Mouse (Mus musculus): ENCODE data around the gene Fpgs. TPM values are rescaled to one million over a fixed set of nuclear protein-coding genes. Genes with fewer than 3 reads are reported as not detected.

The Fpgs gene
- total RNA-seq, 4 experiments from 2014 or later: 5.5 to 6.0 (median 5.8) TPM

GRCm38 (mm10) chr2:32700966-32701743 lies 2.8 kb downstream of the Fpgs start:
- no peak for DNase-seq (ENCODE audit: low spot score)

DNA sequence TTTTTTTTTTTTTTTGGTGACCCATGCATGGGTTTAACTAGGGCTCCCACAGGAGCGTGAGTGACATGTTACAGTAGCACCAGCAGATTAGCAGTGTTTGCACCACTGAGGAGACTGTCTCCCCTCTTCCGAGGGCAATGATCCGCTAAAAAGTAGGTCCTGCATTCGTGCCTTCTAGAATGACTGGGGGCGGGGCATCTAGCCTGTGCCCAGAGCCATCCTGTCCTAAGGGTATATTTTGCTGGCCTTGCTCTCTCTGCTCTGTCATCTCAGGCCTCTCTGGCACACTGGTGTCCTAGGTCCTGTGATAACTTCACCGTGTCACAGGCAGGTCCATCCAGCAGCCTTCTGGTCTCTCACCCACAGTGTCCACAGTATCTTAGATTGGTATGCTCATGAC lies 4.3 kb downstream of the Fpgs start:
- DNase-seq (ENCODE audit: low spot score): no peak

GRCm38 (mm10) chr2:32694691-32695090 lies 9.3 kb downstream of the Fpgs start:
- DNase-seq (ENCODE audit: low spot score): no peak

DNA sequence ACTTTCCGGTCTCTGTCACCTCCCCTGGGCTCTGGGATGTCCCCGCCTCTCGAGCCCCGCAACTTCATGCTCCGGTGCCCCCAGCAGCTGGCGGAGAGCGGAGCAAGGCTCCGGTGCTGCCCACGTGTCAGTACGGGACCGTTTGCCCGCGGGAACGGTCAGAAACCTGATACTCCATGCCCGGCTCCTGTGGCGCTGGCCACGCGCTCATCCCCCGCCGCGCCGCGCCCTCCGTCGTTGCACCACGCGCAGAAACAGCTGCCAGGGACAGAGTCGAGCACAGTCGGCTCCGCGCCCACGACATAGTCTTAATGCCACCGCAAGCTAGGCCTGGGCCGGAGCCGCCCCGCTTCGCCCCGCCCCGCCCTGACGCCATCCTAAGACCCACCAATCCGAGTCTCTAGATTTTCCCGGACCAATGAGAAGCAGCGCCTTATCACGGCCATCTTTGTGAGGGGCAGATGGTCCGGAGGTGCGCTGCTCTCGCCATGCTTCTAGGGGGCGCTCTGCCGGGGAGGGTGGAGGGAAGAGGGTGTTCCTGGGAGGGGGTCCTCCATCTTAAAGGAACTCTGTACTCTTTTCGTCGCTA lies 10.0 kb downstream of the Fpgs start:
- DNase-seq (ENCODE audit: low spot score): peak; percentile 94

- DNase-seq (ENCODE audit: low spot score): no peak
Observed at GRCm38 (mm10) chr2:32693282-32693681, 10.7 kb downstream of the Fpgs start.

- no peak for DNase-seq (ENCODE audit: low spot score)
Observed at GRCm38 (mm10) chr2:32692496-32692895, 11.4 kb downstream of the Fpgs start.

DNA sequence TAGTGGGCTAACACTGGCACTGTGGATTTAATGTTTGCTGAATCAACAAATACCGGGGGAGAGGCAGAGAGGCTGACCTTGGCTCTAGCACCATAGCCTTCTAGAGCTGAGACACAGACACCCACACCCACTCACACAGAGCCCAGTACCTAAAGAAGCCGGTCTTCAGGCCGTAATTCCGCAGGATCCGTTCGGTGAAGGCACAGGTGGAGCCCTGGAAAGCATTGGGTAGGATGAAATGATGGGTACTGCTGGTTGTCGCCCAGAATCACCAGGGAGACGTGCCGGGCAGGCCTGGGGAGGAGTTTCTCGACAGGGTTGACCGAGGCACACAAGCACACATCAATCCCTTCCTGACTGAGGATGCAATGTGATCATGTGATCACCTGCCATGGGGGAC lies 12.9 kb downstream of the Fpgs start:
- no peak for DNase-seq (ENCODE audit: low spot score)

DNA sequence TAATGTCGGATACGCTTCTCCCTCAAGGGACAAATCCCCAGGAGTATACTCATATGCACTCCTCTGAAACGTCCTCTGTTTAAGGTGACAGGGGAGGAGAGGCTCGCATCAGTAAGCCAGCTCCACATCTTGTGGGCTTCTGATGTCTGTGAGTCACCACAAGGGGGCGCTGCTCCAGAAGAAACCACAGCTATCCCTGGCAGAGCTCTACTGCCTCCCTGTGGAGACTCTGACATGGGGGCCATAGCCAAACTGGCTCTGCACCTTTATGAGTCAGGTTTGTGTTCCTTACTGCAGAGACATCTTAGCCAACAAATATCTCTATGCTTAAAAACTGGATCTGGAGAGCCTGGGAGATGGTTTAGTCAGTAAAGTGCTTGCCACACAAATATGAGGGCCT lies 14.5 kb downstream of the Fpgs start:
- peak; percentile 87 for DNase-seq (ENCODE audit: low spot score)

- DNase-seq (ENCODE audit: low spot score): no peak
Observed at GRCm38 (mm10) chr2:32687562-32687961, 16.4 kb downstream of the Fpgs start.

GRCm38 (mm10) chr2:32686640-32687039 lies 17.3 kb downstream of the Fpgs start:
- DNase-seq (ENCODE audit: low spot score): no peak

DNA sequence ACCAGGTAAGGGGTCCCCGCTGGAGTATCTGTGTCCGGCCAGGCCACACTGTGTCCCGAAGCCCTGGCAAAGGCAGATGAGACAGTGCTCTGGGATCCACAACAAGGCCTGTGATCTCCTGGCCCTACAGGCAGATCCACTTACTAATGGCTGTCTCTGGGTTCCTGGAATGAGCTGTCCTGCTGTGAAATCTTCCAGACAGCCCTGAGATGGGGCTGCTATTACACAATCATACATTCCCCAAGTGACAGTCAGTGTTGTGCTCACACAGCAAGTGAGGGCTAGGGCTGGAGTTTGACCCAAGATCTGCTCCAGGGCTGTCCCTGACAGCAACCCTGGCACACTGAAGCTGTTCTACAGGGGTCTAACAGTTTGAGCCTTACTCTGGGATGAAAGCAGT lies 18.1 kb downstream of the Fpgs start:
- DNase-seq (ENCODE audit: low spot score): no peak

DNA sequence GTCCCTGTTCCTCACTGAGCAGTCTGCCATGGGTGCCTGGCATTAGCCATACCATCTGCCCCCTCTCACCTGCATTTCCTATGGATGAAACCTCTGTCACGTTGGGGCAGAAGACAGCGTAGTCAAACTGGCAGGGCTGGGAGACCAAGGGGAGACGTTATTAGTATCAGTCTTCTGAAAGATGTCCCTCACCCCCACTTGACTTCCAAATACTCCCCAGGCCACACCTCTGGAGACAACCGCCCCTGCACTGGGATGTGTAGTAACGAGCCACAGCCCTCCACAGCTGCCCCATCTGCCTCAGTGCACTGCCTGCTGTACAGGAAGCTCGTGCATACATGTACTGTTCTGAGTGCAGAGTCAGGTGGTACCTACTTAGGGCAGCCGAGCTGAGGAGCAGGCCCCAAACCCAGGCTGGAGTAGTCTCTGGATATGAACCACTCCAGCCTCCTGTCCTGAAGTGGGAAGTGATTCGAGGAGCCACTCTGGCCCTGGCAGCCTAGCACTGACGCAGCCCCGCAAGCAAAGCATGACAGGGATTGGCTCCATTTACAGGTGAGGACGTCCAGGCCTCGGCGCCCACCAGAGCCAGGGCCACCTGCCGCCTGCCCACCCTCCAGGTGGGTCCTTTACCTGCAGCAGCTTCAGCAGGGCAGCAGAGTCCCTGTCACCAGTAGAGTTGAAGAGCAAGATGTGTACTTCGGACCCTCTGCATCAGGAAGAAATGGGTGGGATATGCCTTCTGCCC lies 19.1 kb downstream of the Fpgs start:
- no peak for DNase-seq (ENCODE audit: low spot score)

- DNase-seq (ENCODE audit: low spot score): no peak
Observed at GRCm38 (mm10) chr2:32683701-32684100, 20.2 kb downstream of the Fpgs start.

DNA sequence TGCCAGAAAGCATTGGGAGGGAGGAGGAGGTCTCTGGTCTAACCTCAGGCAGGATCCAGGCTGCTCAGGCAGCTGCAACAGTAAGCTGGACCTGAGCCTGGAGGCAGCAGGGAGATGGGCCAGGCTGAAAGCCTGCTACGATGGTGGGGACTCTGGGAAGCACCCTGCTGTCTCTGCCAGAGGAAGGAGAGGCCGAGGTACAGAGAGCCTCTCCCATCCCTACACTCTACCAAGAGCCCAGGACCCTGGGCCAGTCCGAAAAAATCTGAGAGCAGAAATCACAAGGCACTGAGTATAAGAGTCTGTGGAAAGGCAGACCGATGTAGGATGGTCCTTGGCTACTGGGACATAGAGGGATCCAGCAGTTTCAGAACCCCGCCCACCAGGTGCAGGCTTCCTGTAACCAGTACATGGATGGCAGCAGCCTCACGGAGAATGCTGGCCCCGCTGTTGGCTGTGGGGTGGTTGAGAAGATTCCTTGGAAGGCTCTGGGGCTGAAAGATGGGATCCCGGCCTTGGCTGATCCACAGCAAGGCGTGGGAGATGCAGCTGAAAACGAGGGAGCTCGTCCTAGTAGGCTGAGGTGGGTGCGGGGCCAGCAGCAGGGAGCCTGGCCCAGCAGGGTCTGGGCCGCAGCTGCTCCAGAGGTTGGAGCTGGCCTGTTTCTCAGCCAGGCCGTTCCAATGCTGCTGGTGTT lies 21.1 kb downstream of the Fpgs start:
- DNase-seq (ENCODE audit: low spot score): no peak

DNA sequence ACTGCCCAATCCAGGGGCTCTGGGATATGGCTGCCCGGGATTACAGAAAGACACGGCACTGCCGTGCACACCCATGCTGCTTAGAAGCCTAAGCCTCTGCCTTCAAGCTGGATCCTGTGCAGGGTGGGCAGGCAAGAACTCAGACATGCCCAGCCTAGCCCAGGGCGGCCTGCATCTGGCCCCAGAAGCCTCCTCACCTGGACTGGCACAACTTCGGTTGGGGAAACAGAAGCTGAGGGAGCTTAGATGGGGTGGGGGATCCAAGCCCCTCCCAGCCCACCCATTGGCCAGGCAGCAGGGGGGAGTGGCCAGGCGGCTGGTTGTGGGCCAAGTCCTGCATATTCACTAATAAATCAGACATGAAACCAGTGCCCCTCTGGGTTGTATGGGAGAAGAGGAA lies 22.2 kb downstream of the Fpgs start:
- no peak for DNase-seq (ENCODE audit: low spot score)

DNA sequence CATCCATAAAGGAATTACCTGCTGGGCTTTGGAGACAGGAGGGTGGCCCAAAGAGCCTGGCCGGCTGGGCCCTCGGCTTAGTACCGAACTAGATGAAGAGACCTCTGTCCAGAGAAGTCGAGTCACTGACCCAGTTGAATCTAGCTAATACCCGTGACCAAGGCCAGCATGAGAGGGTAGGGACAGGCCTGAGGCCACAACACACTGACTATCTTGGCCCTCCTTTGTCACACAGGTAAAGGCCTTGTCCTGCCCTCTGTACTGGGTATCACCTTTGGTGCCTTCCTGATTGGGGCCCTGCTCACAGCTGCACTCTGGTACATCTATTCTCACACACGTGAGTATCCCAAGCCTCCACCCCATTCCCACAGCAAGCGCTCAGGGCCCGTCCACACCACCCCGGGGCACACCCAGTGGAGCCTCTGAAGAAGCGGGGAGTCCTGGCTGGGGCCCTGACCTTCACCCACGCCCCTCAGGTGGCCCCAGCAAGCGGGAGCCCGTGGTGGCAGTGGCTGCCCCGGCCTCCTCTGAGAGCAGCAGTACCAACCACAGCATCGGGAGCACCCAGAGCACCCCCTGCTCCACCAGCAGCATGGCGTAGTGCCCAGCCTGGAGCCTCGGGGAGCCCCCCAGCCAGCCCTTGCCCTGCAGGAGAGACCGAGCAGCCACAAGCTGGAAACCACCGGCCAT lies 22.8 kb downstream of the Fpgs start:
- no peak for DNase-seq (ENCODE audit: low spot score)

GRCm38 (mm10) chr2:32680051-32680451 lies 23.9 kb downstream of the Fpgs start:
- peak; percentile 46 for DNase-seq (ENCODE audit: low spot score)

- DNase-seq (ENCODE audit: low spot score): no peak
Observed at GRCm38 (mm10) chr2:32677683-32678082, 26.3 kb downstream of the Fpgs start.

DNA sequence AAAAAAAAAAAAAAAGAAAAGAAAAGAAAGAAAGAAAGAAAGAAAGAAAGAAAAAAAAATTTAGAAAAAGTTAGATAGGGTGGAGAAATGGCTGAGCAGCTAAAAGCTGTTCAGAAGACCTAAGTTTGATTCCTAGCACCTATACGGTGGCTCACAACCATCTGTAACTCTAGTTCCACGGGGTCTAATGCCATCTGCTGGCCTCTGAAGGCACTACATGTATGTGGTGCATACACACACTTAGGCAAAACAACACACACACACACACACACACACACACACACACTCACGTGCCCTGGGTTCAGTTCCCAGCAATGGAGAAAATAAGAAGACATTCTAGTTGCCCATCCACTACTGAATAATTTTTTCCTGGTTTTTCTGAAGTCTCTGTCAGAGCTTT lies 27.1 kb downstream of the Fpgs start:
- no peak for DNase-seq (ENCODE audit: low spot score)

- no peak for DNase-seq (ENCODE audit: low spot score)
Observed at GRCm38 (mm10) chr2:32673176-32673917, 30.6 kb downstream of the Fpgs start.

Data from heart, adult 8-10 months (tissue).